Mouse (Mus musculus) hindbrain, embryonic 16.5 days (tissue): ENCODE measurements at regions not wholly inside any gene's neighbourhood (a gene's known extent, or its start where the extent isn't known, plus 50 kb on each side); places are given as distances from the start of the nearest gene placed in this dataset.

Source experiments
- ATAC-seq: fragments of 200-750 bp; cut with Nextera tagmentation; 2 replicates; pipeline ENCODE4 v1.8.0; 2017; ENCODE audit warnings: moderate TSS enrichment, moderate library complexity
- H3K27ac ChIP-seq: fragments of 300-500 bp; sonication (generic); 2 replicates; pipeline ENCODE4 v1.5.1; 2014; ENCODE audit warnings: low read depth, mild to moderate bottlenecking, control low read depth, low read length, moderate library complexity
- H3K27me3 ChIP-seq: fragments of 300-500 bp; sonication (generic); replicated peaks from 2 replicates; pipeline ENCODE4 v1.6.1; 2014; ENCODE audit warnings: low read length; ENCODE audit not compliant: control insufficient read depth, insufficient read depth
- H3K36me3 ChIP-seq: fragments of 300-500 bp; sonication (generic); 2 replicates; pipeline ENCODE4 v1.6.1; 2014; ENCODE audit warnings: mild to moderate bottlenecking, low read length, moderate library complexity, mixed read lengths; ENCODE audit not compliant: control insufficient read depth, insufficient read depth
- H3K4me1 ChIP-seq: fragments of 300-500 bp; sonication (generic); 2 replicates; pipeline ENCODE4 v1.6.1; 2014; ENCODE audit warnings: low read depth, low read length; ENCODE audit not compliant: control insufficient read depth, insufficient read depth
- H3K4me2 ChIP-seq: fragments of 300-500 bp; sonication (generic); 2 replicates; pipeline ENCODE4 v1.6.1; 2014; ENCODE audit warnings: mild to moderate bottlenecking, low read length, control low read depth, moderate library complexity
- H3K4me3 ChIP-seq: fragments of 300-500 bp; sonication (generic); 2 replicates; pipeline ENCODE4 v1.5.1; 2014; ENCODE audit warnings: mild to moderate bottlenecking, low read length, control low read depth, moderate library complexity
- H3K9ac ChIP-seq: fragments of 300-500 bp; sonication (generic); 2 replicates; pipeline ENCODE4 v1.6.1; 2014; ENCODE audit warnings: low read depth, mild to moderate bottlenecking, control low read depth, low read length, moderate library complexity
- H3K9me3 ChIP-seq: fragments of 300-500 bp; sonication (generic); 2 replicates; pipeline ENCODE4 v1.6.1; 2014; ENCODE audit warnings: mild to moderate bottlenecking, low read length, moderate library complexity; ENCODE audit not compliant: control insufficient read depth
- WGBS: fragments of 180-500 bp; shearing (Covaris S2); extraction: QIAGEN DNeasy Blood & Tissue Kit; methylation state at CpG from one replicate; pipeline ENCODE4 v1.1.7; 2014; 5-methylcytosine and 5-hydroxymethylcytosine counted together

DNA sequence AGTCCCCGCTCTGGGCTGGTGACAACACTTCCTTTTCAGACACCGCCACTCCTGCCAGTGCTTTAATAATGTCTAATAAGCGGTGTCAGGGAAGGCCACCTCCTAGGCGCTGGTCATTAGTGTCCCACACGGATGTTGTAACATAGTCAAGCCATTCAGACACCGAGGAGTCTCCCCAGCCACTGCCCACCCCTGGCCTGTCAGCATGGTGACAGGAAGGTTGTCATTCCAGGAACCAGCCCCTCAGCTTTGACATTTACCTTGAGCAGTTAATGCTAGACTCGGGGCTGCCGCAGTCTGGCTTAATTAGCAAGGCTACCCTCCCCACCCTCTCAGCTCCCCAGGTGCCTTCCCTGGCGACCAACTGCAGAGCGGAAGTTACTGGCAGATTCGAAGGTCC lies 58.0 kb upstream of the Mphosph6 start:
- no peak for ATAC-seq
- H3K9ac ChIP-seq = no peak overlapping the region
- H3K27me3 ChIP-seq = no peaks in the 10 kb centered on the region
- H3K36me3 ChIP-seq = no peaks in the 10 kb centered on the region
- WGBS = 5% methylated on average over 11 of the region's 11 CpGs
- no peaks in the 10 kb centered on the region for H3K9me3 ChIP-seq
- H3K4me2 ChIP-seq = peak overlapping the region; percentile 38; the same call in 1 of the 2 replicates
- peaks cover 6% of the 10 kb centered on the region for H3K4me1 ChIP-seq
- H3K27ac ChIP-seq = no peak overlapping the region
- H3K4me3 ChIP-seq = no peak overlapping the region

DNA sequence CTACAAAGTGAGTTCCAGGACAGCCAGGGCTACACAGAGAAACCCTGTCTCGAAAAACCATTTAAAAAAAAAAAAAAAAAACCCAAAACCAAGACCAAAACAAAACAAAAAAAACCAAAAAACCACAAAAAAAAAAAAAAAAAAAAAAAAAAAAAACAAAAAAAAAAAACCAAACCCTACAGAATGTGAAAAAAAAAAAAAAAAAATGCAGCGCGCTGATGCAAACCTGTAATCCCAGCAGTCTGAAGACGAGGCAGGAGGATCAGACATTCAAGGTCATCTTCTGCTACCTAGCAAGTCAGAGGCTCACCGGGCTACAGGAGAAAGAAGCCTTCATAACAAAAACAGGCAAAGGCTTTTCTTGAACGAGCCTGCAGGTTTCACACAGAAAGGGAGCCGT lies 57.4 kb upstream of the Mphosph6 start:
- ATAC-seq = no peak
- peaks cover 6% of the 10 kb centered on the region for H3K4me1 ChIP-seq
- no peak overlapping the region for H3K4me2 ChIP-seq

DNA sequence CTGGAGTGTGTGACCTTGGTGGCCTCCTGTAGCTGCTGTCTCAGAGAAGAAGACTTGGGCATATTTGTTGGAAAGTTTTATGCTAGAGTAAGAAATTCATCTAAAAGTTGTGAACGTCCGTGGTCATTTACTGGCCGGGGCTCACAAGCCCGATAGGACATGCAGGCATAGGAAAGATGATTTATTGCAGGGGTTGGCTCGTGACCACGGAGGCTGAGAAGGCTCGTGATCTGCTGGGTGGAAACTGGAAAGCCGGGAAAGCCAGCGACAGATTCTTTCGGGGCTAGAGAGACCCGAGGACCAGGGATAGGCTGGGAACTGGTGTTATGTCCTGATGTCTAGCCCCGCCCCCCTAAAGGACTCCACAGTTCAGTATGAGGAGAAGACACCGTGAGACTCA lies 54.4 kb upstream of the Mphosph6 start:
- 93% methylated on average over 13 of the region's 13 CpGs for WGBS
- Histone ChIP-seq H3K9ac (no peak overlapping the region), H3K9me3 (no peaks in the 10 kb centered on the region), H3K36me3 (no peaks in the 10 kb centered on the region), H3K27me3 (no peaks in the 10 kb centered on the region), H3K4me1 (peaks cover 6% of the 10 kb centered on the region), H3K4me3 (no peak overlapping the region), H3K4me2 (no peak overlapping the region), H3K27ac (no peak overlapping the region)
- no peak for ATAC-seq

More for the DNA sequence above, 57.4 kb upstream of the Mphosph6 start:
- no peaks in the 10 kb centered on the region for H3K9me3 ChIP-seq
- H3K4me3 ChIP-seq = no peak overlapping the region
- no peaks in the 10 kb centered on the region for H3K27me3 ChIP-seq
- H3K9ac ChIP-seq = no peak overlapping the region
- WGBS = 54% methylated on average over 7 of the region's 7 CpGs
- H3K27ac ChIP-seq = no peak overlapping the region
- H3K36me3 ChIP-seq = no peaks in the 10 kb centered on the region

DNA sequence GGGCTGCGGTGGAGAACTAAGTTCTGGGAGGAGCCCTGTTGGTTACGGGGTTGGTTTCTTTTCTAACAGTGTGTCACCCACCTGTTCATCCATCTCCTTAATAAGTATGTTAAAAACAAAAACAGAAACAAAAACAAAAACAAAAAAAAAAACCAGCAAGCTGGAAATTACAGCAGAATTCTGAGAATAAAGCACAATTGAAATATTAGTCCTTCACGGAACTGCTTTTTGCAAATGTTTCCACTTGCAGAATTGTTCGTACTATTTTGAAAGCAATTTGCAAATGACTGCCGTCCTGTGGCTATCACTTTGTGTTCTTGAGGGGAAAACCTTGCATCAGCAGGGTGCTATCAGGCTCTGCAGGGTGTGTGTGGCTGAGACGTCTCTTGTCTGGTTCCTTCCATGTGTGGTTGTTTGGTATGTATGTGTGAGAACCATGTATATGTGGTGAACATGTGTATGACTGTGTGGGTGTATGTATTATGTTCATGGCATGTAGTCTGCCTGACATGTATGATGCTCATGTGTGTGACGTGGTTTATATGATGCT lies 53.3 kb upstream of the Mphosph6 start:
- no peak for ATAC-seq
- 82% methylated on average over 7 of the region's 7 CpGs for WGBS
- H3K9ac ChIP-seq = no peak overlapping the region

DNA sequence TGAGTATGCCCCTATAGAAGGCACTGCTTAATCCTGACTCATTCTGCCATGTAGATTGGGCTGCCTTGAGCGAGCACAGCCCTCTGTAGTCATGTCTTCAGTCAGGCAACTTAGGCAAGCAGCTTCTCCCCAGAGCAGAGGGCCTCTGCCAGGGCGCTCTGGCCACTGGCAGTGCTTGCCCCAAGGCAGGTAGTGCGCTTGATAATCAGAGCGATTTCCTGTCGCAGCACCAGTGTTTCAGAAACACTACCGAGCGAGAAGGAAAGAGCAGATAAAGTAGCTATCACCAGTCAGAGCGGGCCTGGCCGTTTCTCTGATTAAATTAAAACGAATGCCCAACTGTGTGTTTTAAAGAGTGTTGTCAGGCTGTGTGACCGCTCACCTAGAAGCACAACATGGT lies 52.6 kb upstream of the Mphosph6 start:
- H3K27ac ChIP-seq = no peak overlapping the region
- ATAC-seq = no peak
- no peaks in the 10 kb centered on the region for H3K9me3 ChIP-seq
- H3K36me3 ChIP-seq = no peaks in the 10 kb centered on the region
- no peaks in the 10 kb centered on the region for H3K27me3 ChIP-seq
- no peak overlapping the region for H3K4me2 ChIP-seq
- H3K9ac ChIP-seq = no peak overlapping the region
- no peak overlapping the region for H3K4me3 ChIP-seq
- 93% methylated on average over 11 of the region's 11 CpGs for WGBS
- no peaks in the 10 kb centered on the region for H3K4me1 ChIP-seq

More for the DNA sequence above, 53.3 kb upstream of the Mphosph6 start:
- Histone ChIP-seq H3K27me3 (no peaks in the 10 kb centered on the region), H3K27ac (no peak overlapping the region), H3K36me3 (no peaks in the 10 kb centered on the region), H3K9me3 (no peaks in the 10 kb centered on the region), H3K4me2 (no peak overlapping the region), H3K4me3 (no peak overlapping the region), H3K4me1 (peaks cover 5% of the 10 kb centered on the region)

DNA sequence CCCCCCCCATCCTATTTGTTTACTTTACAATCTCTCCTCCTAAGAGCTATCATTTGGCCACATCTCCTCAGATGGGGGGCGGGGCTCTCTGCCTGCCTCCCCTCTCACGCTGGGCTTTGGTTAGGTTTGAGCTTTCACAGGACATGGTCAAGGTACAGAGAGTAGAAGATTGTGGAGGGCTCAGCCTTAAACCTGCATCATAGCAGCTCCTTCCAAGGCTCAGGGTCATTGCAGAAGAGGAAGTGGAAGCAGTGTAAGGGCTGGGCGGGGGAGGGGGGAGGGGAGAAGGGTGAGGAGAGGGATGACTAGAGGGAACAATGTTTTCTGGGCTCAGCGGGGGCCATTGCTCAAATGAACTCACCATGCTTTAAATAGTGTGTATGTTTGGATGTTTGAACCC lies 51.7 kb upstream of the Mphosph6 start:
- Histone ChIP-seq H3K36me3 (no peaks in the 10 kb centered on the region), H3K27me3 (no peaks in the 10 kb centered on the region), H3K4me3 (no peak overlapping the region), H3K9ac (no peak overlapping the region), H3K4me2 (no peak overlapping the region), H3K4me1 (no peaks in the 10 kb centered on the region), H3K27ac (no peak overlapping the region), H3K9me3 (no peaks in the 10 kb centered on the region)
- WGBS = 56% methylated on average over 4 of the region's 4 CpGs
- ATAC-seq = no peak

DNA sequence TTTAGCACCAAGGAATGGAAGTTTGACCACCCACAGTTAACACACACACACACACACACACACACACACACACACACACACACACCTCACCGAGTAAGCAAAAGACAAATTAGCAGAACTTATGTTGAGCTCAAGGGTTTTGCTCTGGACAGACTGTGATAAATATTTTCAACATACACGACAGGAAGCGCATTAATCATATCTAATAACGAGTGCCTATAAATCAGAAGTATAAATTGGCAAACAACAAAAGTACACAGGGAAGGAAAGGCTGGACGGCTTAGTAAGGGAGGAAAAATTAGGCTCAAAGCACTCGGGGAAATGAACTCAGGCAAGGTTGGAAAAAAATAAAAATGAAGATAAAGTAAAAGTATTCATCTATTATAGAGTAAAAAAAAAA lies 50.8 kb upstream of the Mphosph6 start:
- Histone ChIP-seq H3K4me2 (no peak overlapping the region), H3K4me1 (no peaks in the 10 kb centered on the region), H3K4me3 (no peak overlapping the region), H3K9ac (no peak overlapping the region), H3K36me3 (no peaks in the 10 kb centered on the region), H3K9me3 (no peaks in the 10 kb centered on the region), H3K27ac (no peak overlapping the region), H3K27me3 (no peaks in the 10 kb centered on the region)
- 71% methylated on average over 6 of the region's 6 CpGs for WGBS
- ATAC-seq = no peak
